Mouse (Mus musculus) liver, embryonic 13.5 days (tissue): ENCODE measurements around the gene Ptprt. TPM values are rescaled to one million over a fixed set of nuclear protein-coding genes. Genes with fewer than 3 reads are reported as not detected.
"Not testable (repeated sequence)": the region's sequence is repeated elsewhere in the genome, so short reads cannot be mapped to it uniquely, and the experiment has no call there.

Source experiments
- ATAC-seq: fragments of 200-750 bp; cut with Nextera tagmentation; 2 replicates; pipeline ENCODE4 v1.8.0; 2017; ENCODE audit warnings: low read depth, mild to moderate bottlenecking, moderate number of reproducible peaks, moderate library complexity
- DNase-seq: peaks from one replicate; pipeline ENCODE4 v3.0.0; 2022
- H3K27ac ChIP-seq: fragments of 300-500 bp; sonication (generic); 2 replicates; pipeline ENCODE4 v1.5.1; 2015; ENCODE audit warnings: moderate library complexity, mild to moderate bottlenecking, inconsistent platforms
- H3K27me3 ChIP-seq: fragments of 300-500 bp; sonication (generic); 2 replicates; pipeline ENCODE4 v1.6.1; 2015; ENCODE audit warnings: mild to moderate bottlenecking, inconsistent platforms
- H3K36me3 ChIP-seq: fragments of 300-500 bp; sonication (generic); 2 replicates; pipeline ENCODE4 v1.6.1; 2015; ENCODE audit warnings: mild to moderate bottlenecking, inconsistent platforms
- H3K4me1 ChIP-seq: fragments of 300-500 bp; sonication (generic); replicated peaks from 2 replicates; pipeline ENCODE4 v1.6.1; 2015; ENCODE audit warnings: inconsistent platforms
- H3K4me2 ChIP-seq: fragments of 300-500 bp; sonication (generic); 2 replicates; pipeline ENCODE4 v1.6.1; 2015; ENCODE audit warnings: inconsistent platforms, mild to moderate bottlenecking, moderate library complexity
- H3K4me3 ChIP-seq: fragments of 300-500 bp; sonication (generic); replicated peaks from 2 replicates; pipeline ENCODE4 v1.5.1; 2015; ENCODE audit warnings: mild to moderate bottlenecking, inconsistent platforms
- H3K9ac ChIP-seq: fragments of 300-500 bp; sonication (generic); 2 replicates; pipeline ENCODE4 v1.6.1; 2015; ENCODE audit warnings: mild to moderate bottlenecking, inconsistent platforms
- H3K9me3 ChIP-seq: fragments of 300-500 bp; sonication (generic); replicated peaks from 2 replicates; pipeline ENCODE4 v1.6.1; 2016; ENCODE audit warnings: inconsistent platforms
- WGBS: fragments of 180-500 bp; shearing (Covaris S2); methylation state at CpG from one replicate; pipeline ENCODE4 v1.1.7; 2015; ENCODE audit not compliant: insufficient replicate concordance; 5-methylcytosine and 5-hydroxymethylcytosine counted together
- polyA plus RNA-seq: library from polyadenylated mRNA; unstranded; fragments of >200 nt; fragmentation: Nextera tagmentation; extraction: Ambion mirVana; gene quantifications from 2 replicates; pipeline ENCODE4 v1.2.1, GENCODE M21; 2015

Gene Ptprt
- polyA plus RNA-seq, 1 experiment from 2014 or later: 0.01 TPM

DNA sequence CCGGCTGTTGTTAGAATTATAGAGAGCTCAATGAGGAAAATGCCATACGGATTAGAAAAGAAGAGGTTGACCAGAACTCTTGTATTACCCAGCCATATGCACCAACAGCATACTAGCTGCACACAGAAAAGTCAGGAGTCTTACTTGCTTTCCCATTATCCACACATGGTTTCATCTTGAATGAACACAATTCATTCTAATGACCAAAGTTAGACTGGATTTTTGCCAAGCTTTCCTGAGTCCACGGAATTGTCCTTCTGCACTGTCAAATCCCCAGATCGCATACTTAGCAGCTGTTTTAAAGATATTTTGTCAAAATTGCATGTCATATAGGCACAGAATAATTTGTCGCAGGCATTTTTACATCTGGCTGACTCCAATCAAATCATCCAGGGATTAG, 463.6 kb downstream of the Ptprt start:
- WGBS: 73% methylated on average over 5 of the region's 5 CpGs
- ATAC-seq (no peak), DNase-seq (no peak)
- H3K36me3 ChIP-seq: no peaks in the 10 kb centered on the region
- H3K27ac ChIP-seq: no peak overlapping the region
- H3K4me2 ChIP-seq: no peak overlapping the region
- H3K9ac ChIP-seq: no peak overlapping the region
- H3K27me3 ChIP-seq: no peaks in the 10 kb centered on the region
- no peak overlapping the region for H3K4me3 ChIP-seq
- H3K9me3 ChIP-seq: no peaks in the 10 kb centered on the region
- H3K4me1 ChIP-seq: no peaks in the 10 kb centered on the region

DNA sequence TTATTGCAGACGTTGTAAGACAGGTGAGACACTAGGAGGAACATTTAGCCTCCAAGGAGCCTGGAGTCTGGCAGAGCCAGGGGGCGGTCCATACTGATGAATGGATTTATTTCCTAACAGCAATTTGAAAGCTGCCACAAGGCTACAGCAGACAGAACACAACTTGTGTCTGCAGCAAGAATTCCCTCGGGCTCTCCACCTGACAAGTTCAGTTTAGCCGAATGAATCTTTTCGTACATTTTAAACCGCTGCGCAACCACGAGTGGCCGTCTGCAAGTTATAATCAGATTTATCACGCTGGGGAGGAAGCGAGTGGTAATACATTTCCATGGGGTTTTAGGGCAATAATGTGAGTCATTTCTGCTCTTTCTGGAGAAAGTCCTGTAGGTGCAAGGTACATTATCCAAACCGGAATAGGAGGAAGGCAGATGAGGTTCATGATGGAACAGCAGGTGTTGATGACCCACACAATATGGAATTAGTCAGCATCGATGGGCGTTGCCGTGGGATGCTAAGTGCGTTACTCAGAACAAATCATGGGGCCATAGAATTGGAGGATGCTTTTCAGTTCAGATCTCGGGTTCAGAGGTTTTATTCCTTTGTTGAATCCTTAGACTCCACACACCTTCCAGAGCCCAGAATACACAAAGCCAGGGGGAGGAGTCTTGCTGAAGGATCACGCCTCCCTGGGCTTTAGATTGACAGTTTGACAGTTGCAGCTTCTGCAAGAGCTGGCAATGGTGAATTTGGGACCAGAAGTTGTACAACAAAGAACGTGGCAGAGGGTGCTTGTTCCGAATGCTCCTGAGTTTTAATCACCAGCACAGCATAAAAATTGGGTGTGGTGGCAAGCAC, 478.1 kb downstream of the Ptprt start:
- no peak for ATAC-seq
- H3K27ac ChIP-seq: no peak overlapping the region
- no peak overlapping the region for H3K9ac ChIP-seq
- no peak for DNase-seq
- WGBS: 73% methylated on average over 20 of the region's 20 CpGs
- 0 out of 2 replicates have a peak, but pooled peaks cover 5% of the 10 kb centered on the region for H3K9me3 ChIP-seq
- H3K27me3 ChIP-seq: no peaks in the 10 kb centered on the region
- H3K4me2 ChIP-seq: no peak overlapping the region
- no peaks in the 10 kb centered on the region for H3K36me3 ChIP-seq
- H3K4me3 ChIP-seq: no peak overlapping the region
- H3K4me1 ChIP-seq: no peaks in the 10 kb centered on the region

DNA sequence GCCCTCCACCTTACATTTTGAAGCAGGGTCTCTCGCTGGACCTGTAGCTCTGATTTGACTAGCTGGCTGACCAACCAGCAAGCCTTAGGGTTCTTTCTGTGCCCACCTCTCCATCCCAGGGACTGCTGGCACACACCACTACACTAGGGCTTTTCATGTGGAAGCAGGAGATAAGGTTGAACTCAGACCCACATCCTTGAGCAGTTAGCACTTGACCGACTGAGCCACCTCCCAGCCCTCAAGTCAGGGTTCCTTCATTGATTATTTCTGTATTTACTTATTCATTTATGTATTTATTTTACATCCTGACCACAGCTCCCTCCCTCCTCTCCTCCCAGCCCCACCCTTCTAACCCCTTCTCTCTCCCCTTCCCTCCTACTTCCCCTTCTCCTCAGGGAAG, 479.1 kb downstream of the Ptprt start:
- Histone ChIP-seq H3K4me2 (no peak overlapping the region), H3K4me3 (no peak overlapping the region), H3K9me3 (0 out of 2 replicates have a peak, but pooled peaks cover 5% of the 10 kb centered on the region), H3K4me1 (no peaks in the 10 kb centered on the region), H3K27me3 (no peaks in the 10 kb centered on the region), H3K27ac (no peak overlapping the region), H3K9ac (no peak overlapping the region), H3K36me3 (no peaks in the 10 kb centered on the region)
- 64% methylated on average over 2 of the region's 2 CpGs for WGBS
- no peak for ATAC-seq
- DNase-seq: no peak

DNA sequence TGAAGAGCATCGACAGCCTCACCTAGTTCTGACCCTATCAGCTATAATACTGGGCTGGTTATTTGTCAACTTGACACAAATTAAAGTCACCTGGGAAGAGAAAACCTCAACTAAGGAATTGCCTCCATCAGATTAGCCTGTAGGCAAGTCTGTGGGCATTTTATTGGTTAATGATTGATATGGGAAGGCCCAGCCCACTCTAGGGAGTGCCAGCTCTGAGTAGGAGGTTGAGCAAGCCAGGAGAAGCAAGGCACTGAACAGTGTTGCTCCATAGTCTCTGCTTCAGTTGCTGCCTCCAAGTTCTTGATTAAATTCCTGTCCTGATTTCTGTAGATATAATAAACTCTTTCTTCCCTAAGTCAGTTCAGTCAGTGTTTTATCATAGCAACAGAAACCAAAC, 488.4 kb downstream of the Ptprt start:
- no peak overlapping the region for H3K4me2 ChIP-seq
- no peaks in the 10 kb centered on the region for H3K36me3 ChIP-seq
- H3K27ac ChIP-seq: no peak overlapping the region
- no peaks in the 10 kb centered on the region for H3K9me3 ChIP-seq
- no peak overlapping the region for H3K4me3 ChIP-seq
- ATAC-seq (no peak), DNase-seq (no peak)
- H3K27me3 ChIP-seq: no peaks in the 10 kb centered on the region
- H3K4me1 ChIP-seq: no peaks in the 10 kb centered on the region
- H3K9ac ChIP-seq: no peak overlapping the region
- 49% methylated on average over 1 of the region's 1 CpGs for WGBS

DNA sequence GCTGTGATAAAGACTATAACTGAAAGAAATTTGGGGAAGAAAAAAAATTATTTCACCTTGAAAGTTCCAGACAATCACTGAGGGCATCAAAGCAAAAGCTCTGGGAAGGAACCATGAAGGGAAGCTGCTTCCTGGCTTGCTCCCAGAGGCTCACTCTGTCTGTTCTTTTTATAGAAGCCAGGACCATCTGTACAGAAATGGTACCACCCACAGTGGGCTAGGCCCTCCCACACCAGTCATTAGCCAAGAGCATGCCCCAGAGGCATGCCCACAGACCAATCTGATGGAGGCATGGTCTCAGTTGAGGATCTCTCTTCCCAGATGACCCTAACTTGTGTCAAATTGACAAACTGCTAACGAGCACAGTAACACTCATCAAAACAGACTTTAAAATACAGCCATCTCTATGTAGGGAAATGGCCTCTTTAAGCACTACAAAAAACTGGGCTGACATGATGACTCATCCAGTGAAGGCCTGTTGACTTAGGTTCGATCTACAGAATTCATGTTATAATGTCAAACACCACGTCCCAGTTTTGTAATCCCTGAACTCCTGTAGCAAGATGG, 519.0 kb downstream of the Ptprt start:
- no peaks in the 10 kb centered on the region for H3K27me3 ChIP-seq
- H3K4me3 ChIP-seq: no peak overlapping the region
- no peaks in the 10 kb centered on the region for H3K9me3 ChIP-seq
- WGBS: 57% methylated on average over 3 of the region's 3 CpGs
- ATAC-seq (no peak), DNase-seq (no peak)
- H3K4me2 ChIP-seq: no peak overlapping the region
- H3K36me3 ChIP-seq: no peaks in the 10 kb centered on the region
- H3K4me1 ChIP-seq: no peaks in the 10 kb centered on the region
- H3K9ac ChIP-seq: no peak overlapping the region
- no peak overlapping the region for H3K27ac ChIP-seq

DNA sequence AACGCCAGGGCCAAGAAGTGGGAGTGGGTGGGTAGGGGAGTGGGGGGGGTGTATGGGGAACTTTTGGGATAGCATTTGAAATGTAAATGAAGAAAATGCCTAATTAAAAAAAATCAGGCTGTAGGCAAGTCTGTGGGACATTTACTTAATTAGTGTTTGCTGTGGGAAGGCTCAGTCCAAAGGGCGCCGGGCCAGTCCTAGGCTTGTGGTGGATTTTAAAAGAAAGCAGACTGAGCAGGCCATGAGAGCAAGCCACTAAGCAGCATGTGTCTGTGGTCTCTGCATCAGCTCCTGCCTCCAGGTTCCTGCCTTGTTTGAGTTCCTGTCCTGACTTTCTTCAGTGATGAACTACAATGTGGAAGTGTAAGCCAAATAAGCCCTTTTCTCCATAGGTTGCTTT, 524.8 kb downstream of the Ptprt start:
- H3K4me1 ChIP-seq, H3K4me3 ChIP-seq, H3K27ac ChIP-seq, H3K9ac ChIP-seq, ATAC-seq, H3K9me3 ChIP-seq, H3K4me2 ChIP-seq, DNase-seq, H3K36me3 ChIP-seq, H3K27me3 ChIP-seq: not testable (repeated sequence)
- 75% methylated on average over 3 of the region's 3 CpGs for WGBS

DNA sequence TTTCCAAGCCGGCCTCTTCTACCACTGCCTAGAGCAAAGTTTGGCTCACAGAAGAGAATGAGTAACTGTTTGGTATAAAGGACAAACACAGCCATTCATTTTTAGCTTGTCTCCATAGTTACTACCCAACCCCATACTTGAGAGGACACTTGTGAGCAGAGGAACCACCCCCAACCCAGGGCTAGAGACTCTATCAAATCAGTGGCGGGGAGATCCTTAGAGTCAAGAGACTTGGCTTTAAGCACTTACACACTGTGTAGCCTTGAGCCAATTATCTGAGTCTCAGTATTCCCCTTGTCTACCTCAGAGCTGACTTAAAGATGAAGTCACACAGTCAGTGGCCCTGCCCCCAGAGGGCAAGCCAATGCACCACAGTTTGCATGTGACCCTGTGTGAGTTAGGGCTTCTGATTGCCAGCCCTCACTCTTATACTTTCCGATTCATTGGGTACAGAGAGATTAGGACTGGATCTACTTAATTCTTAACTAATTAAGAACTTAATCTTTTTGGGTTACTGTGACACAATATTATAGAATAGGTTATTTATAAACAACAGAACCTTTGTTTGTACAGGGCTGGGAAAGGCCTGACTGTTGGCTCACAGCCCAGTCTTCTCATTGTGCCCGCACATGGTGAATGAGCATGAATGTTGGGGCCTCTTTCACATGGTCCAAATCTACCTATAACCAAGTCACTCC, 529.2 kb downstream of the Ptprt start:
- no peak overlapping the region for H3K4me3 ChIP-seq
- no peaks in the 10 kb centered on the region for H3K36me3 ChIP-seq
- no peaks in the 10 kb centered on the region for H3K27me3 ChIP-seq
- H3K9me3 ChIP-seq: 0 out of 2 replicates have a peak, but pooled peaks cover 2% of the 10 kb centered on the region
- H3K4me1 ChIP-seq: no peaks in the 10 kb centered on the region
- 70% methylated on average over 4 of the region's 4 CpGs for WGBS
- DNase-seq (no peak), ATAC-seq (no peak)
- no peak overlapping the region for H3K9ac ChIP-seq
- H3K4me2 ChIP-seq: no peak overlapping the region
- no peak overlapping the region for H3K27ac ChIP-seq

DNA sequence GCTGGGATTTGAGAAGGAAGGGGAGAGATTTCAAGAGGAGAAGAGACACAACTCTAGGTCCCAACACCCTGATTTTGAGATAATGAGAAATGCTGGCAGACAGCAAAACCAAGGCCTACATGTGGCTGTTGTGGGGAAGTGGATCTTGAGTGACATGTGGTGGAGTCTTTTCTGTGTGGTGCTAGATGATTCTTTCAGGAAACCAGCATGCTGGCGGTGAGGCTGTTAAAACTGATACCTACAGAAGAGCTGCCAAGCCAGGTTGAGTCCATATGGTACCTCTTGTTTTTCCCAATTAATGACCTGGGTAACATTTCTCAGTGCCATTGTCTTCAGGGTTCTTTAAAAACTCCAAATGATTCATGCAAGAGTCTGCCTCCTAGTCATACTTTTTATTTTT, 531.1 kb downstream of the Ptprt start:
- Histone ChIP-seq H3K27me3 (no peaks in the 10 kb centered on the region), H3K4me1 (no peaks in the 10 kb centered on the region), H3K27ac (no peak overlapping the region), H3K4me2 (no peak overlapping the region), H3K9ac (no peak overlapping the region), H3K36me3 (no peaks in the 10 kb centered on the region), H3K4me3 (no peak overlapping the region), H3K9me3 (0 out of 2 replicates have a peak, but pooled peaks cover 2% of the 10 kb centered on the region)
- 76% methylated on average over 1 of the region's 1 CpGs for WGBS
- DNase-seq (no peak), ATAC-seq (no peak)

DNA sequence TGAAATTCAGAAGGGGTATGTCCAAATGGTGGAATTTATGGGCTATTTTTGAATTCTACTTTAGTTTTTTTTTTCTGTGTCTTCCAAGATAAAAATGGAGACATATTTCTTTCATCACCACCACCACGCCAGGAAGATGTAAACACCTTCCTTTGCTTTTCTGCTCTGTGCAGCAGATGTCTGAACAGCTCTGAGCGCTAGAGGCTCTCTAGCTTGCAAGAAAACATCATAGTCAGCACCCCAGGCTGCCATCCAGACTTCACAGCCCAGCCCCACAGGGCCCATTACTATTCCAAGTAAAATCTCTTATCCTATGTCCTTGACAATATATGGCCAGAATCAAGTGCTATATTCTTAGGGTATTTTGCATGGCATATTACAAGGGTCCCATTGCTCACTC, 542.9 kb downstream of the Ptprt start:
- H3K27ac ChIP-seq: no peak overlapping the region
- no peak overlapping the region for H3K9ac ChIP-seq
- WGBS: 39% methylated on average over 2 of the region's 2 CpGs
- DNase-seq (no peak), ATAC-seq (no peak)
- H3K36me3 ChIP-seq: no peaks in the 10 kb centered on the region
- no peak overlapping the region for H3K4me3 ChIP-seq
- H3K9me3 ChIP-seq: no peaks in the 10 kb centered on the region
- H3K4me1 ChIP-seq: no peaks in the 10 kb centered on the region
- H3K4me2 ChIP-seq: no peak overlapping the region
- no peaks in the 10 kb centered on the region for H3K27me3 ChIP-seq

DNA sequence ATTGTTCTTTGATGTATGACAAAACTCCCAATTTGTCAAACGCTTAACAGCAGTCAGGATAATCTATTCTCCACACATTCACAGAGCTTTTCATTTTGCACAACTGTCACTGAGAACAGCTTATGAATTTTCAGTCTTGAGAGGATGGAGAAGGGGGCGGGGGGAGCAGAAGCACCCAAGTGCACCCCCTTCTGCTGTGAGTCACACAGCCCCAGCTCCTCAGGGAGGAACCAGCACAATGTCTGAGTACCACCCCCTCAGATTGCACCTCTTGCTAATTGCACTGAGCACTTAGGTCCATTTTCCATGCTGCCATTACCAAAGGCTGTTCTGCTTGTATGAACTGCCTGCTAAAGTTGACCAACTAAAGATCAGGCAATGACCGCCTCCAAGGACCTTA, 578.6 kb downstream of the Ptprt start:
- Histone ChIP-seq H3K27ac (no peak overlapping the region), H3K4me1 (no peaks in the 10 kb centered on the region), H3K9me3 (no peaks in the 10 kb centered on the region), H3K36me3 (no peaks in the 10 kb centered on the region), H3K4me2 (no peak overlapping the region), H3K27me3 (no peaks in the 10 kb centered on the region), H3K4me3 (no peak overlapping the region), H3K9ac (no peak overlapping the region)
- DNase-seq (no peak), ATAC-seq (no peak)
- 64% methylated on average over 3 of the region's 3 CpGs for WGBS

DNA sequence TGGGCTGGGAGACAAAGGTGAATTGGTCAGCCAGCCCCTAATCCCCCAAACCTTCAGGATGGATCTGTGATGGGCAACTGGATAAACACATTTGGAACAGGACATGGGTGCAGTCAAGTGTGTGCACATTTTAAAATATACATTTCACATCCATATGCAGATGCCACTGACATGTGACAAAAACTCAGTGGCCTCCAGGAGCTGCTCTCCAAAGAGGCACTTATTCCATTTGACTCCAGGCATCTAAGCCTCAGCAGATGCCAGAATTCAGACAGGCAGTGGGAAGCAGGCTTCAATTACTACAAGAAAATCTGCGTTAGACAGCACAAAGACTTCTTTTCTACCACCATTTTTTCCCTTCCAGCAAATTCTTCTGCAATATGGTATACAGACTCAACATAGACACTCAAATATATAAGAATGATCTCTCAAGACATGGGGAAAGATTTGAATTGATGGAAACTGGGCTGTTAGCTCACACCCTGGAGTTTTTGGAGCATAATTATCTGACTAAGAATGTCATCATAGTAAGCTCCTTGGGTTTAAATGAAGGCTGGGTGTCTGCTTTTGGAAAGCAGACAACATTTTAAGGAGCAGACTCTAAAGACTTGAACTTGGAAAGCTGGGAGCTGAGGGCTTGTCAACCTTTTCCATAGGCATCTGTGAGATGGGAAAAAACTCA, 580.1 kb downstream of the Ptprt start:
- WGBS: 58% methylated on average over 1 of the region's 1 CpGs
- Histone ChIP-seq H3K4me1 (no peaks in the 10 kb centered on the region), H3K9me3 (no peaks in the 10 kb centered on the region), H3K27ac (no peak overlapping the region), H3K27me3 (no peaks in the 10 kb centered on the region), H3K36me3 (no peaks in the 10 kb centered on the region), H3K4me2 (no peak overlapping the region), H3K4me3 (no peak overlapping the region), H3K9ac (no peak overlapping the region)
- DNase-seq (no peak), ATAC-seq (no peak)
